Mouse (Mus musculus) midbrain, embryonic 16.5 days (tissue): ENCODE results near the gene Them7. TPM values are rescaled to one million over a fixed set of nuclear protein-coding genes. Genes with fewer than 3 reads are reported as not detected.

Experiments
- ATAC-seq: fragments of 200-750 bp; cut with Nextera tagmentation; 2 replicates; pipeline ENCODE4 v1.8.0; 2017; ENCODE audit warnings: moderate TSS enrichment
- H3K27ac ChIP-seq: fragments of 300-500 bp; sonication (generic); 2 replicates; pipeline ENCODE4 v1.5.1; 2014; ENCODE audit warnings: mild to moderate bottlenecking, low read length, mixed read lengths
- H3K27me3 ChIP-seq: fragments of 300-500 bp; sonication (generic); 2 replicates; pipeline ENCODE4 v1.6.1; 2014; ENCODE audit warnings: low read depth, low read length, mixed read lengths; ENCODE audit not compliant: control insufficient read depth, insufficient read depth
- H3K36me3 ChIP-seq: fragments of 300-500 bp; sonication (generic); 2 replicates; pipeline ENCODE4 v1.6.1; 2014; ENCODE audit warnings: mild to moderate bottlenecking, low read length, moderate library complexity, mixed read lengths; ENCODE audit not compliant: control insufficient read depth, insufficient read depth
- H3K4me1 ChIP-seq: fragments of 300-500 bp; sonication (generic); 2 replicates; pipeline ENCODE4 v1.6.1; 2014; ENCODE audit warnings: mild to moderate bottlenecking, low read length, mixed read lengths; ENCODE audit not compliant: control insufficient read depth, insufficient read depth
- H3K4me2 ChIP-seq: fragments of 300-500 bp; sonication (generic); 2 replicates; pipeline ENCODE4 v1.6.1; 2014; ENCODE audit warnings: mild to moderate bottlenecking, low read length, mixed read lengths
- H3K4me3 ChIP-seq: fragments of 300-500 bp; sonication (generic); 2 replicates; pipeline ENCODE4 v1.5.1; 2014; ENCODE audit warnings: low read depth, mild to moderate bottlenecking, low read length, moderate library complexity, mixed read lengths
- H3K9ac ChIP-seq: fragments of 300-500 bp; sonication (generic); 2 replicates; pipeline ENCODE4 v1.6.1; 2014; ENCODE audit warnings: low read depth, low read length, mixed read lengths
- H3K9me3 ChIP-seq: fragments of 300-500 bp; sonication (generic); replicated peaks from 2 replicates; pipeline ENCODE4 v1.6.1; 2014; ENCODE audit warnings: mild to moderate bottlenecking, low read length, mixed read lengths; ENCODE audit not compliant: control insufficient read depth, poor library complexity, severe bottlenecking
- WGBS: fragments of 180-500 bp; shearing (Covaris S2); extraction: QIAGEN DNeasy Blood & Tissue Kit; methylation state at CpG from one replicate; pipeline ENCODE4 v1.1.7; 2014; 5-methylcytosine and 5-hydroxymethylcytosine counted together
- polyA plus RNA-seq: library from polyadenylated mRNA; unstranded; fragments of >200 nt; fragmentation: Nextera tagmentation; extraction: Ambion mirVana; gene quantifications from 2 replicates; pipeline ENCODE4 v1.2.1, GENCODE M21; 2015

Gene Them7
- polyA plus RNA-seq, 1 experiment from 2014 or later, result not detected

GRCm38 (mm10) chr2:105372156-105372555 lies 148.0 kb downstream of the Them7 start:
- Histone ChIP-seq H3K9me3 (no peaks in the 10 kb centered on the region; the same call in 1 of the 2 replicates), H3K27ac (no peak overlapping the region), H3K4me3 (no peak overlapping the region), H3K4me1 (peaks cover 10% of the 10 kb centered on the region; the same call in 1 of the 2 replicates), H3K9ac (no peak overlapping the region), H3K36me3 (no peaks in the 10 kb centered on the region), H3K27me3 (peaks cover 5% of the 10 kb centered on the region; the same call in 1 of the 2 replicates), H3K4me2 (no peak overlapping the region)
- WGBS, result 91% methylated on average over 6 of the region's 6 CpGs
- no peak for ATAC-seq

- Histone ChIP-seq H3K4me2 (no peak overlapping the region), H3K27me3 (0 out of 2 replicates have a peak, but pooled peaks cover 4% of the 10 kb centered on the region), H3K4me1 (peaks cover 10% of the 10 kb centered on the region; the same call in 1 of the 2 replicates), H3K4me3 (no peak overlapping the region), H3K9ac (no peak overlapping the region), H3K27ac (no peak overlapping the region), H3K36me3 (no peaks in the 10 kb centered on the region), H3K9me3 (no peaks in the 10 kb centered on the region; the same call in 1 of the 2 replicates)
- ATAC-seq, result no peak
- WGBS, result 84% methylated on average over 5 of the region's 5 CpGs
Measured at GRCm38 (mm10) chr2:105372727-105373126, 148.6 kb downstream of the Them7 start.

GRCm38 (mm10) chr2:105373658-105374057 lies 149.5 kb downstream of the Them7 start:
- no peak overlapping the region for H3K4me3 ChIP-seq
- peaks cover 10% of the 10 kb centered on the region; the same call in 1 of the 2 replicates for H3K4me1 ChIP-seq
- H3K27me3 ChIP-seq, result no peaks in the 10 kb centered on the region
- H3K9me3 ChIP-seq, result no peaks in the 10 kb centered on the region; the same call in 1 of the 2 replicates
- no peak overlapping the region for H3K4me2 ChIP-seq
- H3K27ac ChIP-seq, result no peak overlapping the region
- H3K36me3 ChIP-seq, result no peaks in the 10 kb centered on the region
- H3K9ac ChIP-seq, result no peak overlapping the region
- 89% methylated on average over 11 of the region's 11 CpGs for WGBS
- no peak for ATAC-seq

GRCm38 (mm10) chr2:105375261-105375660 lies 151.1 kb downstream of the Them7 start:
- no peaks in the 10 kb centered on the region for H3K27me3 ChIP-seq
- ATAC-seq, result no peak
- WGBS, result 93% methylated on average over 7 of the region's 7 CpGs
- no peaks in the 10 kb centered on the region; the same call in 1 of the 2 replicates for H3K9me3 ChIP-seq
- no peak overlapping the region for H3K4me3 ChIP-seq
- no peak overlapping the region for H3K9ac ChIP-seq
- no peaks in the 10 kb centered on the region for H3K36me3 ChIP-seq
- peaks cover 8% of the 10 kb centered on the region; the same call in 1 of the 2 replicates for H3K4me1 ChIP-seq
- no peak overlapping the region for H3K4me2 ChIP-seq
- no peak overlapping the region for H3K27ac ChIP-seq

GRCm38 (mm10) chr2:105375705-105376104 lies 151.6 kb downstream of the Them7 start:
- H3K36me3 ChIP-seq, result no peaks in the 10 kb centered on the region
- H3K27ac ChIP-seq, result no peak overlapping the region
- H3K9ac ChIP-seq, result no peak overlapping the region
- no peak for ATAC-seq
- H3K4me1 ChIP-seq, result peaks cover 4% of the 10 kb centered on the region; the same call in 1 of the 2 replicates
- no peak overlapping the region for H3K4me2 ChIP-seq
- no peaks in the 10 kb centered on the region for H3K27me3 ChIP-seq
- H3K9me3 ChIP-seq, result no peaks in the 10 kb centered on the region; the same call in 1 of the 2 replicates
- 72% methylated on average over 4 of the region's 4 CpGs for whole genome bisulfite sequencing
- no peak overlapping the region for H3K4me3 ChIP-seq

GRCm38 (mm10) chr2:105379682-105380081 lies 155.6 kb downstream of the Them7 start:
- H3K9ac ChIP-seq, result no peak overlapping the region
- no peaks in the 10 kb centered on the region for H3K4me1 ChIP-seq
- no peak overlapping the region for H3K4me3 ChIP-seq
- H3K4me2 ChIP-seq, result no peak overlapping the region
- WGBS, result 72% methylated on average over 1 of the region's 1 CpGs
- H3K27ac ChIP-seq, result no peak overlapping the region
- no peaks in the 10 kb centered on the region; the same call in 1 of the 2 replicates for H3K9me3 ChIP-seq
- no peaks in the 10 kb centered on the region for H3K27me3 ChIP-seq
- no peaks in the 10 kb centered on the region for H3K36me3 ChIP-seq
- no peak for ATAC-seq

- no peak overlapping the region for H3K27ac ChIP-seq
- ATAC-seq, result no peak
- 89% methylated on average over 3 of the region's 3 CpGs for WGBS
- no peaks in the 10 kb centered on the region; the same call in 1 of the 2 replicates for H3K9me3 ChIP-seq
- no peak overlapping the region for H3K4me3 ChIP-seq
- no peak overlapping the region for H3K4me2 ChIP-seq
- H3K36me3 ChIP-seq, result no peaks in the 10 kb centered on the region
- no peaks in the 10 kb centered on the region for H3K27me3 ChIP-seq
- no peaks in the 10 kb centered on the region for H3K4me1 ChIP-seq
- H3K9ac ChIP-seq, result no peak overlapping the region
Measured at GRCm38 (mm10) chr2:105380757-105381319, 156.7 kb downstream of the Them7 start.

- Histone ChIP-seq H3K36me3 (no peaks in the 10 kb centered on the region), H3K27me3 (no peaks in the 10 kb centered on the region), H3K9me3 (no peaks in the 10 kb centered on the region), H3K4me2 (no peak overlapping the region), H3K27ac (no peak overlapping the region), H3K4me1 (no peaks in the 10 kb centered on the region), H3K9ac (no peak overlapping the region), H3K4me3 (no peak overlapping the region)
- ATAC-seq, result no peak
- 86% methylated on average over 8 of the region's 8 CpGs for WGBS
Measured at GRCm38 (mm10) chr2:105383063-105383462, 158.9 kb downstream of the Them7 start.

- H3K9me3 ChIP-seq, result no peaks in the 10 kb centered on the region
- no peak for ATAC-seq
- no peaks in the 10 kb centered on the region for H3K27me3 ChIP-seq
- 77% methylated on average over 3 of the region's 3 CpGs for WGBS
- no peak overlapping the region for H3K27ac ChIP-seq
- no peak overlapping the region for H3K4me2 ChIP-seq
- no peaks in the 10 kb centered on the region for H3K4me1 ChIP-seq
- no peak overlapping the region for H3K4me3 ChIP-seq
- H3K9ac ChIP-seq, result no peak overlapping the region
- 0 out of 2 replicates have a peak, but pooled peaks cover 3% of the 10 kb centered on the region for H3K36me3 ChIP-seq
Measured at GRCm38 (mm10) chr2:105384998-105385397, 160.9 kb downstream of the Them7 start.
